Mouse (Mus musculus) kidney, postnatal 0 days (tissue): ENCODE data around the gene Mbd5. TPM values are rescaled to one million over a fixed set of nuclear protein-coding genes. Genes with fewer than 3 reads are reported as not detected.

Experiments
- ATAC-seq: fragments of 200-750 bp; cut with Nextera tagmentation; replicated peaks from 2 replicates; pipeline ENCODE4 v1.8.0; 2017; ENCODE audit warnings: low read depth, moderate number of reproducible peaks, moderate TSS enrichment, moderate library complexity; ENCODE audit not compliant: low FRiP score
- DNase-seq: peaks from one replicate; pipeline ENCODE4 v3.0.0-alpha.2; 2016; ENCODE audit warnings: low spot score
- H3K27ac ChIP-seq: fragments of 300-500 bp; sonication (generic); 2 replicates; pipeline ENCODE4 v1.5.1; 2014; ENCODE audit warnings: mild to moderate bottlenecking
- H3K27me3 ChIP-seq: fragments of 300-500 bp; sonication (generic); 2 replicates; pipeline ENCODE4 v1.6.1; 2014; ENCODE audit warnings: low read length, mixed read lengths; ENCODE audit not compliant: insufficient read depth
- H3K36me3 ChIP-seq: fragments of 300-500 bp; sonication (generic); 2 replicates; pipeline ENCODE4 v1.6.1; 2014; ENCODE audit warnings: low read length, mixed read lengths; ENCODE audit not compliant: insufficient read depth
- H3K4me1 ChIP-seq: fragments of 300-500 bp; sonication (generic); replicated peaks from 2 replicates; pipeline ENCODE4 v1.6.1; 2014; ENCODE audit warnings: antibody characterized with exemption, low read length, mixed read lengths; ENCODE audit not compliant: insufficient read depth
- H3K4me2 ChIP-seq: fragments of 300-500 bp; sonication (generic); 2 replicates; pipeline ENCODE4 v1.6.1; 2014; ENCODE audit warnings: mild to moderate bottlenecking, low read length, moderate library complexity, mixed read lengths
- H3K4me3 ChIP-seq: fragments of 300-500 bp; sonication (generic); replicated peaks from 2 replicates; pipeline ENCODE4 v1.5.1; 2014; ENCODE audit warnings: low read depth, low read length
- H3K9ac ChIP-seq: fragments of 300-500 bp; sonication (generic); 2 replicates; pipeline ENCODE4 v1.6.1; 2014; ENCODE audit warnings: low read depth, low read length
- H3K9me3 ChIP-seq: fragments of 300-500 bp; sonication (generic); replicated peaks from 2 replicates; pipeline ENCODE4 v1.6.1; 2016; ENCODE audit warnings: low read length, inconsistent platforms, mixed read lengths
- CTCF ChIP-seq: IDR thresholded peaks from 2 replicates; pipeline ENCODE4 v1.5.1; 2016; ENCODE audit warnings: antibody characterized with exemption, low read depth, mild to moderate bottlenecking, moderate library complexity
- WGBS: fragments of 180-500 bp; shearing (Covaris S2); extraction: QIAGEN DNeasy Blood & Tissue Kit; methylation state at CpG from one replicate; pipeline ENCODE4 v1.1.7; 2014; 5-methylcytosine and 5-hydroxymethylcytosine counted together
- polyA plus RNA-seq: library from polyadenylated mRNA; unstranded; fragments of >200 nt; fragmentation: Nextera tagmentation; extraction: Ambion mirVana; gene quantifications from 2 replicates; pipeline ENCODE4 v1.2.1, GENCODE M21; 2015

The Mbd5 gene
- polyA plus RNA-seq, 1 experiment from 2014 or later: 16.9 TPM

GRCm38 (mm10) chr2:49372586-49372985 lies 423.3 kb downstream of the Mbd5 start:
- Histone ChIP-seq H3K4me2 (no peak overlapping the region), H3K36me3 (no peaks in the 10 kb centered on the region), H3K27me3 (no peaks in the 10 kb centered on the region), H3K4me3 (no peak overlapping the region), H3K9ac (no peak overlapping the region), H3K4me1 (no peaks in the 10 kb centered on the region), H3K27ac (no peak overlapping the region), H3K9me3 (no peaks in the 10 kb centered on the region)
- no peak for TF ChIP-seq CTCF
- 49% methylated on average over 3 of the region's 3 CpGs for WGBS
- ATAC-seq (no peak), DNase-seq (no peak)

Other genes starting within 250 kb of the Mbd5 start
- 12.2 and 12.8 TPM in 2 replicates for gene Acvr2a, start 135.4 kb upstream of the Mbd5 start, polyA plus RNA-seq
- gene Orc4, start 769 bp downstream of the Mbd5 start, polyA plus RNA-seq: 77.3 and 77.8 TPM in 2 replicates